In genomic region chr1:167350597-167351415, GRCm38 (mm10) we compare ENCODE assay signal across 7 mouse cellular contexts. TPM values are rescaled to one million over a fixed set of nuclear protein-coding genes. Genes with fewer than 3 reads are reported as not detected.
DNase-seq lines count a peak whose midpoint lies in the region; ATAC-seq and TF ChIP-seq lines count a peak whose summit lies in the region.

No protein-coding gene starts in this region.

- H3K9ac ChIP-seq in lung, embryonic 15.5 days = peak overlapping the region; percentile 63
- H3K9ac ChIP-seq in embryonic facial prominence, embryonic 13.5 days = peak overlapping the region; percentile 83

- H3K4me2 ChIP-seq in lung, embryonic 15.5 days = peak overlapping the region; percentile 94
- peak overlapping the region; percentile 76 for H3K4me2 ChIP-seq in embryonic facial prominence, embryonic 13.5 days

- no peak for DNase-seq in lung, postnatal 36 days
- DNase-seq in limb, embryonic 10.5 days (ENCODE audit: low spot score) = no peak
- no peak for DNase-seq in cerebellum, adult 9-11 months
- no peak for DNase-seq in thymus, postnatal 4 days

- H3K36me3 ChIP-seq in lung, embryonic 15.5 days = peaks cover 15% of the 10 kb centered on the region; the same call in 1 of the 2 replicates
- H3K36me3 ChIP-seq in embryonic facial prominence, embryonic 13.5 days = peaks cover 23% of the 10 kb centered on the region
- peaks cover 15% of the 10 kb centered on the region for H3K36me3 ChIP-seq in limb, embryonic 10.5 days
- peaks cover 19% of the 10 kb centered on the region for H3K36me3 ChIP-seq in small intestine, adult 2 months (ENCODE audit: control insufficient read depth, insufficient read depth, low read length)

- H3K27ac ChIP-seq in lung, embryonic 15.5 days = peak overlapping the region; percentile 81
- peak overlapping the region; percentile 87 for H3K27ac ChIP-seq in embryonic facial prominence, embryonic 13.5 days
- H3K27ac ChIP-seq in limb, embryonic 10.5 days = peak overlapping the region; percentile 84
- H3K27ac ChIP-seq in small intestine, adult 2 months (ENCODE audit: insufficient read depth, low read depth, low read length) = peak overlapping the region; percentile 98

- H3K4me1 ChIP-seq in lung, embryonic 15.5 days = 0 out of 2 replicates have a peak, but pooled peaks cover 2% of the 10 kb centered on the region
- 0 out of 2 replicates have a peak, but pooled peaks cover 7% of the 10 kb centered on the region for H3K4me1 ChIP-seq in embryonic facial prominence, embryonic 13.5 days
- H3K4me1 ChIP-seq in limb, embryonic 10.5 days = peaks cover 19% of the 10 kb centered on the region
- H3K4me1 ChIP-seq in small intestine, adult 2 months (ENCODE audit: control insufficient read depth, insufficient read depth, insufficient read length, low read length) = peaks cover 10% of the 10 kb centered on the region

- H3K27me3 ChIP-seq in lung, embryonic 15.5 days = no peaks in the 10 kb centered on the region
- no peaks in the 10 kb centered on the region for H3K27me3 ChIP-seq in embryonic facial prominence, embryonic 13.5 days
- no peaks in the 10 kb centered on the region for H3K27me3 ChIP-seq in limb, embryonic 10.5 days (ENCODE audit: low read depth, poor library complexity, severe bottlenecking)
- H3K27me3 ChIP-seq in small intestine, adult 2 months (ENCODE audit: control insufficient read depth, insufficient read depth, low read length) = no peaks in the 10 kb centered on the region

- ATAC-seq in lung, embryonic 15.5 days (ENCODE audit: borderline replicate concordance, extremely low read depth, low FRiP score, low TSS enrichment) = no peak
- ATAC-seq in embryonic facial prominence, embryonic 13.5 days (ENCODE audit: insufficient number of reproducible peaks, insufficient read depth, low FRiP score, low TSS enrichment, low read depth) = no peak

- TF ChIP-seq POLR2A in small intestine, adult 2 months (IDR thresholded peaks at IDR 0.05; ENCODE audit: low read depth, low read length) = no peak

- no peaks in the 10 kb centered on the region for H3K9me3 ChIP-seq in lung, embryonic 15.5 days
- H3K9me3 ChIP-seq in embryonic facial prominence, embryonic 13.5 days = no peaks in the 10 kb centered on the region
- H3K9me3 ChIP-seq in limb, embryonic 10.5 days (replicated peaks) = no peaks in the 10 kb centered on the region

- H3K4me3 ChIP-seq in lung, embryonic 15.5 days = peak overlapping the region; percentile 87
- peak overlapping the region; percentile 76 for H3K4me3 ChIP-seq in embryonic facial prominence, embryonic 13.5 days
- peak overlapping the region; percentile 74 for H3K4me3 ChIP-seq in limb, embryonic 10.5 days
- H3K4me3 ChIP-seq in small intestine, adult 2 months (ENCODE audit: low read depth, low read length) = peak overlapping the region; percentile 72

- TF ChIP-seq CTCF in small intestine, adult 2 months (IDR thresholded peaks at IDR 0.05; ENCODE audit: extremely low read depth, insufficient read length, insufficient replicate concordance, low read depth, low read length) = no peak

- 30% methylated on average over 13 of the region's 13 CpGs for WGBS in lung, embryonic 15.5 days
- 23% methylated on average over 13 of the region's 13 CpGs for WGBS in embryonic facial prominence, embryonic 13.5 days
- 32% methylated on average over 13 of the region's 13 CpGs for WGBS in limb, embryonic 10.5 days
- WGBS in small intestine, adult 2 months = 12% methylated on average over 13 of the region's 13 CpGs

RNA-seq across cellular contexts. Expression of gene Aldh9a1, which starts 1.0 kb away (rescaled TPM):
- 50.8 and 51.4 TPM in 2 replicates for polyA plus RNA-seq in lung, embryonic 15.5 days (2015; fragmentation: Nextera tagmentation; extraction: Ambion mirVana)
- 57.6 and 59.9 TPM in 2 replicates for polyA plus RNA-seq in embryonic facial prominence, embryonic 13.5 days (2015; fragmentation: Nextera tagmentation; extraction: Ambion mirVana)
- 41.2 and 43.5 TPM in 2 replicates for polyA plus RNA-seq in limb, embryonic 10.5 days (2016; fragmentation: Nextera tagmentation; extraction: Ambion mirVana)
- polyA plus RNA-seq in small intestine, adult 2 months (2012; rRNA removed) = 33.8 and 112 TPM in 2 replicates

RNA-seq across cellular contexts. Expression of gene Tmco1, which starts 42.6 kb away (rescaled TPM):
- polyA plus RNA-seq in lung, embryonic 15.5 days (2015; fragmentation: Nextera tagmentation; extraction: Ambion mirVana) = 101 TPM in 2 replicates
- polyA plus RNA-seq in embryonic facial prominence, embryonic 13.5 days (2015; fragmentation: Nextera tagmentation; extraction: Ambion mirVana) = 81.2 and 82.1 TPM in 2 replicates
- 60.9 and 64.4 TPM in 2 replicates for polyA plus RNA-seq in limb, embryonic 10.5 days (2016; fragmentation: Nextera tagmentation; extraction: Ambion mirVana)
- 9.6 and 20.5 TPM in 2 replicates for polyA plus RNA-seq in small intestine, adult 2 months (2012; rRNA removed)

RNA-seq across cellular contexts. Expression of gene Mgst3, which starts 42.8 kb away (rescaled TPM):
- polyA plus RNA-seq in lung, embryonic 15.5 days (2015; fragmentation: Nextera tagmentation; extraction: Ambion mirVana) = 44.2 and 48.1 TPM in 2 replicates
- polyA plus RNA-seq in embryonic facial prominence, embryonic 13.5 days (2015; fragmentation: Nextera tagmentation; extraction: Ambion mirVana) = 41.6 and 49.8 TPM in 2 replicates
- 45.7 and 47.6 TPM in 2 replicates for polyA plus RNA-seq in limb, embryonic 10.5 days (2016; fragmentation: Nextera tagmentation; extraction: Ambion mirVana)
- 1,045 and 1,081 TPM in 2 replicates for polyA plus RNA-seq in small intestine, adult 2 months (2012; rRNA removed)

Comparison
In these comparisons a context has a peak if more than half of its experiments do, and no peak if none do; other contexts are left out.
1. RNA of gene Mgst3, which starts 42.8 kb away (polyA plus RNA-seq): 1,045 to 1,081 TPM in small intestine, adult 2 months; 45.7 to 47.6 TPM in limb, embryonic 10.5 days, 44.2 to 48.1 TPM in lung, embryonic 15.5 days and 41.6 to 49.8 TPM in embryonic facial prominence, embryonic 13.5 days; every median in the first group is over 10 times any median in the second.
2. Peak in every context shown above with its lines, with median percentiles within 50 percentile points of each other: H3K27ac ChIP-seq and H3K4me3 ChIP-seq.